Mouse (Mus musculus) hindbrain, embryonic 16.5 days (tissue): ENCODE measurements around the gene Dctn1. TPM values are rescaled to one million over a fixed set of nuclear protein-coding genes. Genes with fewer than 3 reads are reported as not detected.

Experiments
- ATAC-seq: fragments of 200-750 bp; cut with Nextera tagmentation; 2 replicates; pipeline ENCODE4 v1.8.0; 2017; ENCODE audit warnings: moderate TSS enrichment, moderate library complexity
- H3K27ac ChIP-seq: fragments of 300-500 bp; sonication (generic); 2 replicates; pipeline ENCODE4 v1.5.1; 2014; ENCODE audit warnings: low read depth, mild to moderate bottlenecking, control low read depth, low read length, moderate library complexity
- H3K27me3 ChIP-seq: fragments of 300-500 bp; sonication (generic); replicated peaks from 2 replicates; pipeline ENCODE4 v1.6.1; 2014; ENCODE audit warnings: low read length; ENCODE audit not compliant: control insufficient read depth, insufficient read depth
- H3K36me3 ChIP-seq: fragments of 300-500 bp; sonication (generic); 2 replicates; pipeline ENCODE4 v1.6.1; 2014; ENCODE audit warnings: mild to moderate bottlenecking, low read length, moderate library complexity, mixed read lengths; ENCODE audit not compliant: control insufficient read depth, insufficient read depth
- H3K4me1 ChIP-seq: fragments of 300-500 bp; sonication (generic); 2 replicates; pipeline ENCODE4 v1.6.1; 2014; ENCODE audit warnings: low read depth, low read length; ENCODE audit not compliant: control insufficient read depth, insufficient read depth
- H3K4me2 ChIP-seq: fragments of 300-500 bp; sonication (generic); 2 replicates; pipeline ENCODE4 v1.6.1; 2014; ENCODE audit warnings: mild to moderate bottlenecking, low read length, control low read depth, moderate library complexity
- H3K4me3 ChIP-seq: fragments of 300-500 bp; sonication (generic); 2 replicates; pipeline ENCODE4 v1.5.1; 2014; ENCODE audit warnings: mild to moderate bottlenecking, low read length, control low read depth, moderate library complexity
- H3K9ac ChIP-seq: fragments of 300-500 bp; sonication (generic); 2 replicates; pipeline ENCODE4 v1.6.1; 2014; ENCODE audit warnings: low read depth, mild to moderate bottlenecking, control low read depth, low read length, moderate library complexity
- H3K9me3 ChIP-seq: fragments of 300-500 bp; sonication (generic); 2 replicates; pipeline ENCODE4 v1.6.1; 2014; ENCODE audit warnings: mild to moderate bottlenecking, low read length, moderate library complexity; ENCODE audit not compliant: control insufficient read depth
- WGBS: fragments of 180-500 bp; shearing (Covaris S2); extraction: QIAGEN DNeasy Blood & Tissue Kit; methylation state at CpG from one replicate; pipeline ENCODE4 v1.1.7; 2014; 5-methylcytosine and 5-hydroxymethylcytosine counted together
- polyA plus RNA-seq: library from polyadenylated mRNA; unstranded; fragments of >200 nt; fragmentation: Nextera tagmentation; extraction: Ambion mirVana; gene quantifications from 2 replicates; pipeline ENCODE4 v1.2.1, GENCODE M21; 2015

Dctn1 gene
- polyA plus RNA-seq, 1 experiment from 2014 or later, result 155 TPM

- Histone ChIP-seq H3K4me3 (no peak overlapping the region), H3K9me3 (no peaks in the 10 kb centered on the region), H3K36me3 (no peaks in the 10 kb centered on the region), H3K4me1 (no peaks in the 10 kb centered on the region), H3K9ac (no peak overlapping the region), H3K4me2 (no peak overlapping the region), H3K27me3 (no peaks in the 10 kb centered on the region), H3K27ac (no peak overlapping the region)
- WGBS, result 91% methylated on average over 2 of the region's 2 CpGs
- ATAC-seq, result no peak
Observed at GRCm38 (mm10) chr6:83247153-83247552, 81.4 kb downstream of the Dctn1 start.

Other genes starting within 250 kb of the Dctn1 start
- 21.9 and 24.8 TPM in 2 replicates for gene Sema4f, start 226.2 kb upstream of the Dctn1 start, polyA plus RNA-seq
- 0.41 TPM in 1 of 2 replicates, not detected in the other for gene M1ap, start 219.0 kb upstream of the Dctn1 start, polyA plus RNA-seq
- 2.1 and 2.2 TPM in 2 replicates for gene Dok1, start 132.4 kb upstream of the Dctn1 start, polyA plus RNA-seq
- 7.1 and 8.5 TPM in 2 replicates for gene Loxl3, start 131.7 kb upstream of the Dctn1 start, polyA plus RNA-seq
- 179 and 193 TPM in 2 replicates for gene Aup1, start 111.4 kb upstream of the Dctn1 start, polyA plus RNA-seq
- gene Htra2, start 110.6 kb upstream of the Dctn1 start, polyA plus RNA-seq, result 85.6 and 88.5 TPM in 2 replicates
- 0.28 and 0.71 TPM in 2 replicates for gene Dqx1, start 108.1 kb upstream of the Dctn1 start, polyA plus RNA-seq
- gene Tlx2, start 95.6 kb upstream of the Dctn1 start, polyA plus RNA-seq, result 0.16 and 0.40 TPM in 2 replicates
- gene Pcgf1, start 88.1 kb upstream of the Dctn1 start, polyA plus RNA-seq, result 45.2 and 48.8 TPM in 2 replicates
- gene Lbx2, start 79.6 kb upstream of the Dctn1 start, polyA plus RNA-seq, result not detected in 2 replicates
- 4.2 and 6.1 TPM in 2 replicates for gene Ccdc142, start 64.3 kb upstream of the Dctn1 start, polyA plus RNA-seq
- 4.9 TPM in 2 replicates for gene Gm42688, start 64.3 kb upstream of the Dctn1 start, polyA plus RNA-seq
- 107 and 117 TPM in 2 replicates for gene Mrpl53, start 56.9 kb upstream of the Dctn1 start, polyA plus RNA-seq
- gene Mogs, start 50.4 kb upstream of the Dctn1 start, polyA plus RNA-seq, result 6.4 and 21.1 TPM in 2 replicates
- gene Wbp1, start 44.4 kb upstream of the Dctn1 start, polyA plus RNA-seq, result 146 and 148 TPM in 2 replicates
- 13.5 and 14.7 TPM in 2 replicates for gene Ino80b, start 40.5 kb upstream of the Dctn1 start, polyA plus RNA-seq
- 18.9 and 20.3 TPM in 2 replicates for gene Rtkn, start 30.5 kb upstream of the Dctn1 start, polyA plus RNA-seq
- gene Wdr54, start 9.5 kb upstream of the Dctn1 start, polyA plus RNA-seq, result 19.3 and 21.1 TPM in 2 replicates
- 11.0 and 12.9 TPM in 2 replicates for gene 1700003E16Rik, start 9.5 kb upstream of the Dctn1 start, polyA plus RNA-seq
- 2.5 and 2.8 TPM in 2 replicates for gene Slc4a5, start 53.9 kb downstream of the Dctn1 start, polyA plus RNA-seq
- gene Mthfd2, start 160.0 kb downstream of the Dctn1 start, polyA plus RNA-seq, result 33.4 and 34.3 TPM in 2 replicates
- gene Mob1a, start 160.1 kb downstream of the Dctn1 start, polyA plus RNA-seq, result 19.4 and 23.9 TPM in 2 replicates
- gene Bola3, start 183.2 kb downstream of the Dctn1 start, polyA plus RNA-seq, result 55.8 and 64.3 TPM in 2 replicates